Mouse (Mus musculus) Muller cell, postnatal 12 days (primary cell): ENCODE results near the gene Tspear.
A peak's percentile ranks its signal among the peaks of the same experiment; 100 is the strongest.

Source experiments
- DNase-seq: peaks from one replicate; pipeline ENCODE4 v3.0.0-alpha.2; 2015; ENCODE audit errors: inconsistent ontology term

The Tspear gene

GRCm38 (mm10) chr10:77869651-77870050, 183.3 kb downstream of the Tspear start:
- DNase-seq = no peak

GRCm38 (mm10) chr10:77878985-77879384, 192.6 kb downstream of the Tspear start:
- no peak for DNase-seq

- no peak for DNase-seq
Observed at GRCm38 (mm10) chr10:77880305-77880704, 193.9 kb downstream of the Tspear start.

GRCm38 (mm10) chr10:77882553-77882952, 196.2 kb downstream of the Tspear start:
- no peak for DNase-seq

- no peak for DNase-seq
Observed at GRCm38 (mm10) chr10:77886007-77886747, 199.8 kb downstream of the Tspear start.

- DNase-seq = no peak
Observed at GRCm38 (mm10) chr10:77890987-77891565, 204.7 kb downstream of the Tspear start.

GRCm38 (mm10) chr10:77895562-77895961, 209.2 kb downstream of the Tspear start:
- no peak for DNase-seq

- no peak for DNase-seq
Observed at GRCm38 (mm10) chr10:77900126-77900525, 213.8 kb downstream of the Tspear start.

GRCm38 (mm10) chr10:77900903-77901818, 214.8 kb downstream of the Tspear start:
- DNase-seq = no peak

GRCm38 (mm10) chr10:77901871-77902210, 215.5 kb downstream of the Tspear start:
- no peak for DNase-seq

- peak; percentile 85 for DNase-seq
Observed at GRCm38 (mm10) chr10:77902211-77902893, 216.0 kb downstream of the Tspear start, which contains the start of gene Lrrc3. Gene Lrrc3 (minus strand): TSS chr10:77902536.

GRCm38 (mm10) chr10:77902894-77903715, 216.7 kb downstream of the Tspear start:
- peak; percentile 86 for DNase-seq

- DNase-seq = peak; percentile 9
Observed at GRCm38 (mm10) chr10:77912605-77913004, 226.2 kb downstream of the Tspear start.

GRCm38 (mm10) chr10:77913292-77913691, 226.9 kb downstream of the Tspear start:
- DNase-seq = no peak

GRCm38 (mm10) chr10:77916636-77917335, 230.4 kb downstream of the Tspear start:
- peak; percentile 25 for DNase-seq

- peak; percentile 29 for DNase-seq
Observed at GRCm38 (mm10) chr10:77921009-77921408, 234.6 kb downstream of the Tspear start.

- DNase-seq = no peak
Observed at GRCm38 (mm10) chr10:77922681-77923080, 236.3 kb downstream of the Tspear start.

GRCm38 (mm10) chr10:77926140-77926539, 239.8 kb downstream of the Tspear start:
- DNase-seq = peak; percentile 9

- no peak for DNase-seq
Observed at GRCm38 (mm10) chr10:77927375-77927774, 241.0 kb downstream of the Tspear start.
